Mouse (Mus musculus): Measurements from ENCODE around the gene Zfp207.
A peak's percentile ranks its signal among the peaks of the same experiment; 100 is the strongest.

The Zfp207 gene

DNA sequence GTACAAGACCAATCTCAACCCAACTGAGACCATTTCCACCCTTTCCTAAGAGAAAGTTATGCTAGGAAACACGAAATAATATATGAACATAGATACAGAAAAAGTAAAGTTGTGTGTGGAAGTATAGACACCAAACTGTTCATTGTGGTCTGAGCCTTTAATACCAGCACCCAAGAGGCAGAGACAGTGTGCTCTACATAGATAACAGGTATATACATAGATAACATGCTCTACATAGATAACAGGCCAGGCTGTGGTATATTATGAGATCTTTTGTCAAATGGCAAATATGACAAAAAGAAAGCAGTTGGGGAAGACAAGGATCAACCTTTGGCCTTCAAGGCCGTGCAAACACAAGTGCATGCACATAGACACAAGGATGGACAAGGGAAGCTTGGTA is 27.3 kb downstream of the Zfp207 start:
- no peak for DNase-seq (ENCODE audit: low read depth, low spot score)

DNA sequence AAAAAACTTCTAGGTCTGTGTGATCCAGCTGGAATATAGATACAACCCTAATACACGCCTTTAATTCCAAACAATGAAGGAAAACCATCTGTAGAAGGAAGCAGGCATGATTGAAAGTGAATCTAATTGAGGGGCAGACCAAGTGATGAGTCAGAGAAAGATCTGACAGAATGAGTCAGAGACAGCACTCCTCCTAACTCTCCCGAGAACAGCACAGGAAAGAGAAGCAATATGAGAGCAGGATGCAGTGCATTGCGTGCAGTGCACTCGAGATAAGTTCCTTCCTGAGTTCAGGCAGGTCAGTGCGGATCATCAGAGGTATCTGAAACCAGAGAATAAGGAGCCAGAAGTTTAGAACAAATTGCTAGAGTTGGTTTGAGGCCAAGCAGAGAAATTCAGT is 34.0 kb downstream of the Zfp207 start:
- DNase-seq (ENCODE audit: low read depth, low spot score) = no peak

DNA sequence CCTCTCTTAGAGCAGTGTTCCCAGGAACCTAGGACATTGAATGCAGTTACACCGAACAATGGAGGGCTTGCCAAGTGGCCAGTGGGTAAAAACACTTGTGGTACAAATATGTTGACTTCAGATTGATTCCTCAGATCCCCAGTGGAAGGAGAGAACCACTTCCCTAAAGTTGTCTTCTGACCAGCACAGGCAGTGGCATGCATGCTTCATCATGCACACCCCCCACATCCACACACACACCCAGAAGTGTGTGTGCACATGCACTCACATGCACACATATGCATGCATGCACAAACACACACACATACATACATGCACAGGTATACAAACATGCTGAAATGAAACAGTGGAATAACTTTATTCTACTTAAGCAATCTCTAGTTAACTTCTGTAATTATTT is 36.7 kb downstream of the Zfp207 start:
- DNase-seq (ENCODE audit: low read depth, low spot score) = no peak

DNA sequence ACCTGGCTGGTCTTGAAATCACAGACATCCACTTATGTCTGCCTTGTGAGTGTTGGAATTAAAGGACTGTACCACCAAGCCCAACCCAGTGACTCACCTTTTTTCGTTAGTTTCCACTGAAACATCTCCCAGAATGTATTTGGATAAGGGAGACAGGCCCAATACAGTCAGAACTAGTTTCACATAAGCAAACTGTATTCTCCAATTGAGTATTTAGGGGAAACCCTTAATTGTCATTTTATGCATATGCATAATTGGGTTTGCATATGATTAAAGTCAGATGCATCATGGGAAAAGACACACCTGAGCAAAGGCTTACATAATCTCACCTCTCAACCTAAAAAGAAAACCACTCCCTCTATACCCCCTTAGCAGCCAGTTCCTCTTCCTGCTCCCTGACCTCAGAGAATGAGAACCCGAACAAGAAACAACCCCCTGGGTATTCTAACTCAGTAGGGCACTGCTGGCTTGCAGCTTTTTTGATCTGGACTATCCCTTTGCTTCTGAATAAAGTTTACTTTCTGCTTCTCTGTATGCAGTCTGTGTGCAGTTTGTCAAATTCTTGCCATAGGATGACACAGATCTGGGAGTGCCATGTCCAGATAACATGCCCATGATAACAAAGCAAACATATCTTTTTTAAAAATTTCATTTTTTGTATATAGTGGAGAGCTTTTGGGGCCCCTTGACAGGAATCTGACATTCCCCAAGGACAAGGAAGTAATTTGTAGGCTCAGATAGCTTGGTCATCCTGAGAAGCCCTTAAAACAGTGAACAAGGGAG is 37.3 kb downstream of the Zfp207 start:
- DNase-seq (ENCODE audit: low read depth, low spot score) = no peak

DNA sequence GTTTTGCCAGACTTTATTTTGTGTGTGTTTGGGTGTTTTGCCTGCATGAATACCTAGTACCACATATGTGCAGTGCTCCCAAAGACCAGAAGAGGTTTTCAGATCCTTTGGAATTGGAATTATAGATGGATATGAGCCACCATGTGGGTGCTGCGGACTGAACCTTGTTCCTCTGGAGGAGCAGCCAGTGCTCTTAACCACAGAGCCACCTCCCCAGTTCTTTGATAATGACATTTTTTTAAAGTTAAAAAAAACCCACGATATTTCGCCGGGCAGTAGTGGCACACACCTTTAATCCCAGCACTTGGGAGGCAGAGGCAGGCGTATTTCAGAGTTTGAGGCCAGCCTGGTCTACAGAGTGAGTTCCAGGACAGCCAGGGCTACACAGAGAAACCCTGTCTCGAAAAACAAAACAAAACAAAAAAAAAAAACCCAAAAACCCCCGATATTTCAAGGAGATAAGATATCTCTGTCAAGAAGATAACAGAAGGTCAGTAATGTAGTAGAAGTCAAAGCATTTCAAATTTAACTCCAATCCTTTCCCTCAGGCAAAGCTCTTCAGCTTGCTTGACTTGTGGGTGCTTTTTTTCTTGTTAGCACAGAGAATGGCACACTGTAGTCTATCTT is 38.5 kb downstream of the Zfp207 start:
- no peak for DNase-seq (ENCODE audit: low read depth, low spot score)

DNA sequence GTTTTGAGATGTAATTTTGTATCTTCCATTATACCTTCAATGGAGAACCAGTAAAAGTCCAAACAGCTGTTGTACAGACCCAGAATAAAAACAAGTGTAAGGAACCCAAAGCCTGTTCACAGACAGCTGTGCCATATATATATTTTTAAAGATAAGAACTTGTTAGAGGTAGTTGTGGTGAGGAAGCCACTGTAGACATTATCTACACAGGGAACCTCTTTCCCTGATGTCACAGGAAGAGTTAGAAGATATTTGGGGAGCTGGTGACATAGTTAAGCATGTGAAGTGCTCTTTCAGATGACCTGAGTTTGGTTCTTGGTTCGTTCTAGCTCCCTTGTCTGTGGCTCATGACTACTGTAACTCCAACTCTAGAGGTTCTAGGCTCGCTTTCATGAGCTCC is 41.6 kb downstream of the Zfp207 start:
- no peak for DNase-seq (ENCODE audit: low read depth, low spot score)

DNA sequence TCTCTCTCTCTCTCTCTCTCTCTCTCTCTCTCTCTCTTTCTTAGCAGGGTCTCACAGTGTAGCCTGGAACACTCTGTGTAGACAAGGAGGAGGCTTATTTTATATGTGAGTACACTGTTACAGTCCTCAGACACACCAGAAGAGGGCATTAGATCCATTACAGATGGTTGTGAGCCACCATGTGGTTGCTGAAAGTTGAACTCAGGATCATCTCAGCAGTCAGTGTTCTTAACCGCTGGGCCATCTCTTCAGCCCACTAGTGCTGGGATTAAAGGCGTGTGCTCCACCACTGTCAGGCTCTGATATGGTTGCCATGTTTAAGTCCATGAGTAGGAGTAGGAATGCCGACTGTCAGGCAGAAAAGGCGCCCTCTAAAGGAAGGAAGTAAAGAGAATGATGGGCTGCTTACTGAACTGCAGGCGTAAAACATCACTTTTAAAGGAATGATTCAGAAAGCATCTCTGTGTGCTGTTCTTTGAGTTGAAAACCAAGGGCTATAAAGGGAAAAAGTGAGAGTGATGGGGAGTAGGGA is 42.2 kb downstream of the Zfp207 start:
- peak; percentile 58 for DNase-seq (ENCODE audit: low read depth, low spot score)

DNA sequence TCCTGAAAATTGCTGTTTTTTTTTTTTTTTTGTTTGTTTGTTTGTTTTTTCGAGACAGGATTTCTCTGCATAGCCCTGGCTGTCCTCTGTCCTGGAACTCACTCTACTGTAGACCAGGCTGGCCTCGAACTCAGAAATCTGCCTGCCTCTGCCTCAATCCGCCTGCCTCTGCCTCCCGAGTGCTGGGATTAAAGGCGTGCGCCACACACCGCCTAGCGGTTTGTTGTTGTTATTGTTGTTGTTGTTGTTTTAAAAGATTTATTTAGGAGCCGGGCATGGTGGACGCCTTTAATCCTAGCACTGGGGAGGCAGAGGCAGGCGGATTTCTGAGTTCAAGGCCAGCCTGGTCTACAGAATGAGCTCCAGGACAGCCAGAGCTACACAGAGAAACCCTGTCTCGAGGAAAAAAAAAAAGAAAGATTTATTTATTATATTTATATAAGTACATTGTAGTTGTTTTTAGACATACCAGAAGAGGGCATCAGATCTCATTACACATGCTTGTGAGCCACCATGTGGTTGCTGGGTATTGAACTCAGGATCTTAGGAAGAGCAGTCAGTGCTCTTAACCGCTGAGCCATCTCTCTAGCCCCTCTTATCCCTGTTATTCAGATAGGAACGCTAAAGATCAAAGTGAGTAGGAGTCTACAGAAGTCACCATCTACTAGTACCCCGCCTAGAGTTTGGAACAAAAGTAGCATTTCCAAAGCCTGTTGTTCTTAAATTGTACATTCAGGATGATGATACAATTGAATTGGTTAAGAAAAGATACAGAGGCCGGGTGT is 43.1 kb downstream of the Zfp207 start:
- DNase-seq (ENCODE audit: low read depth, low spot score) = peak; percentile 78

DNA sequence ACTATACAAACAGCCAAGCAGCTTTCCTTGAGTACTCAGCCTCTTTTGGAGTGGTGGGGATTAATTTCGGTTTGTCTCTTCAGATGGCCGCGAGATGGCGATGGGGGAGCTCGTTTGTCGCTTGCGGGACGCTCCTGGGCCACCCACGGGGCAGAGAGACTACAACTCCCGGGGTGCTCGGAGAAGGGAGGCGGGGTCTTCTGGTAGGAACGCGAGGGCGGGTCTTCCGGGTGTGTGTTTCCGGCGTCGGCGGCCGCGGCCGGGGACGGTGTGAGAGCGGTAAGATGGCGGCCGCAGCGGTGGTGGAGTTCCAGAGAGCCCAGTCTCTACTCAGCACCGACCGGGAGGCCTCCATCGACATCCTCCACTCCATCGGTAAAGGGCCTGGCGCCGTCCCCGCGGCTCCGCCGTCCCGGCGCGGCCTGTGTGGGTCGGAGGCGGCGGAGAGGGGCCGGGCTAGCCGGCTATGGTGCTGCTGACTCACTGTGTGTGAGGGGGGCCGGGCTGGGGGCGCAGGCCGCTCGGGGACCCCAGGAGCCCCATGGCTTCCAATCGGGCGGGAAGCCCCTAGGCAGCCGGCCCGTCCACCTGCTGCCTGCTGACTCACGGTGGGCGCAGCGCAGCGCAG is 45.4 kb downstream of the Zfp207 start, which contains the start of gene Psmd11:
TSS of gene Psmd11 (plus strand) at position 235 of the 628 bp plus-strand sequence.
- DNase-seq (ENCODE audit: low read depth, low spot score) = peak; percentile 97

DNA sequence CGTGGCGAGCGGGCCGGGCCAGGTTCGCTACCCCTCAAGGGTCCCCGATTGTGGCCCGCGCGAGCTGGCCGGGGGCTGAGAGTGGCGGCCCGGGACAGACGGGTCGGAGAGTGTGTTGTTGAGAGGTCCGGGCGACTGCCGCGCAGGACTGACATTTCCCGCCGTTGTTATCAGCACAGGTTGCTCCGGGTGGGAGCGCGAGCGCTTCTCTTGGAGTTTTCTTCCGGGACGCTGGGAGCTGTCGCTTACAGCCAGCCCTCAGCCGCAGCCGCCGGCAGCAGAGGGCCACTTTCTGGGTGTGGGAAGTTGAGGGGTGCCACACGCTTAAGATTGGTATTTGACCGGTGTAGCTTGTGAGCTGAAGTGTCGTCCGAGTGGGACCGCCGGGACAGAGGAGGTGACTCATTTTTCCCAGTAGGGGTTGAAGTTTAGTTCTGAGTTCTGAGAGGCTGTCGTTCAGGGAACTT is 46.0 kb downstream of the Zfp207 start:
- peak; percentile 38 for DNase-seq (ENCODE audit: low read depth, low spot score)

DNA sequence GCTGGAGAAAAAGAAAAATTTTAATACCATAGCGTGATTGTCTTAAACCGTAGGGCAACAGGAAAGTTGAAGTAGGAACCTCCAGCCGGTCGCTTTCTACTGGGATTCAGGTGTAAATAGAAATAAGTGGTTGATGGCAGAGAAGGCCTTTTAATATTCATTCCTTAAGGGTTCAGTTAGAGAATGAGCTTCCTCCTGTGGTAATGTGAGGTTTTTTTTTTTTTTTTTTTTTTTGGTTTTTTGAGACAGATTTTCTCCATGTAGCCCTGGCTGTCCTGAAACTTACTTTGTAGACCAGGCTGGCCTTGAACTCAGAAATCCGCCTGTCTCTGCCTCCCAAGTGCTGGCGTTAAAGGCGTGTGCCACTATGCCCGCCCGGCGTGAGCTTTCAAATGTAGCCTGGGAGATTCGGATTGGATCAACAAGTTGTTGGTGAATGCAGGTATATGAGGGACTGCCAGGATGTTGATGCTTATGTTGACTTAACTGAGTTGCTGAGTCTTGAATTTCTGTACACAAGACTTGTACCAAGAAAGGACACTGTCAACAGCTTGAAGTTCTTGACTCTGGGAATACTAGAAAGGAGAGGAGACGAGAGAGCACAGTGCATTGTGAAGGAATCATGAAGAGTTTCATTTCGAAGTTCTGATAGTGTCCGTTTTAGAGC is 46.6 kb downstream of the Zfp207 start:
- DNase-seq (ENCODE audit: low read depth, low spot score) = no peak

DNA sequence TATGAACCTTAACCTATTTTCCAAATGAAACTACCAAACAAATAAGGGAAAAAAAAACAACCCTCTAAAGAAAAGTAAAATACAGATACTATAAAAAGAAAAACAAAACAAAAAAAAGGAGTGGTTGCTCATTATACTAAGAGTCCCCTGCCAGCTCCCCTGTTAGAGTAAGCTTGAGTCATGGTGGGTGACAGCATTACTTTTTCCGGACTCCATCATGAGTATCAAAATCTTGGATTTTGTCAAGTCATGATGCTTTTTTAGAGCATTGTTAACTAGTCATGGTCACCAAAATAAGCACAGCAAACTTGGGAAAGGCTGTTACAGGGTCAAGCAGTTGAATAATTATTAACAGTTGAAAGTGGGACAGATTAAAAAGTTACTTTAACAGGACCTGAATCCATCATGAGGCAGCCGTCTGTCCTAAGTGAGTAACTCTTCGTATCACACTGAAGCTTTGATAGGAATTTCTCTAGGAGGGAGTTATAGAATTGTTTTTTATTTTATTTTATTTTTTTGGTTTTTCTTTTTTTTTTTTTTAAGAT is 47.4 kb downstream of the Zfp207 start:
- no peak for DNase-seq (ENCODE audit: low read depth, low spot score)

DNA sequence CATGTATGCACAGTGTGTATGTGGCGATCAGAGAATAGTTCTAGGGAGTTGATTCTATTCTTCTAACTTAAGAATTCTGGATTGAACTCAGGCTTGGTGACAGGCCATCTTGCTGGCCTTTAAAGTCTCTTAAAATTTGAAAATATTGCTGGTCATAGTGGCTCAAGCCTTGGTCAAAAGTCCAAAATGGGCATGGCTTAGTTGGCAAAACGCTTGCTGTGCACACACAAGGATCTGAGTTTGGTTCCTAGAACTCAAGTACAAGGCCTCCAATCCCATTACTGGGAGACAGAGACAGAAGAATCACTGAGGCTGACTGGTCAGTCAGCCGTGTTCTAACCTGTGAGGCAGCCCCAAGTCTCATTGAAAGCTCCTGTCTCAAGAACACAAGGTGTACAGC is 63.8 kb downstream of the Zfp207 start:
- no peak for DNase-seq (ENCODE audit: low read depth, low spot score)

DNA sequence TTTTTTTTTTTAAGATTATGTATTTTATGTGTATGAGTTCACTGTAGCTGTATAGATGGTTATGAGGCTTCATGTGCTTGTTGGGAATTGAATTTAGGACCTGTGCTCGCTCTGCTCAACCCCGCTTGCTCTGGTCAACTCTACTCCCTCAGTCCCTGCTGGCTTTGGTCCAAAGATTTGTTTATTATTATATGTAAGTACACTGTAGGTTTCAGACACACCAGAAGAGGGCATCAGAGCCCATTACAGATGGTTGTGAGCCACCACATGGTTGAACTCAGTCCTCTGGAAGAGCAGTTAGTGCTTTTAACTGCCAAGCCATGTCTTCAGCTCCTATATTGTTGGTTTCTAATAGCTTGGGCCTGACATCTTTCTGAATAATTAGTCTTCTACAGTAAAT is 66.8 kb downstream of the Zfp207 start:
- DNase-seq (ENCODE audit: low read depth, low spot score) = no peak

DNA sequence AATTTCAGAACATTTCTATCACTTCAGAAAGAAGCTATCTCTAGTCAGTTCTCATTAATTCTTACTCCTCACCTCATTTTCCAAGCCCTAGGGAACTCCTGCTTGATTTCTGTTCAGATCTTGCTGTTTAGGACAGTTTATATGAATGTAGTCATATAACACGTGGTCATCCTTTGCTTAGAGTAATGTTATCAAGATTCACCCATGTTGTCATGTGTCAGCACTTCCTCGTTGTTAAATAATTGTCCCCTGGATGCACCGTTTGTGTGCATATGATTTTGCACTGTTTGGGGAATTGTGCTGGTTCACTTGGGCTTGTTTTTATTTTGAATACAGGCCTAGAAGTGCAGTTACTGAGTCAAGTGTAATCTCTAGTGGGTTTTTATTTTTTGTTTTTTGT is 69.2 kb downstream of the Zfp207 start:
- DNase-seq (ENCODE audit: low read depth, low spot score) = no peak

DNA sequence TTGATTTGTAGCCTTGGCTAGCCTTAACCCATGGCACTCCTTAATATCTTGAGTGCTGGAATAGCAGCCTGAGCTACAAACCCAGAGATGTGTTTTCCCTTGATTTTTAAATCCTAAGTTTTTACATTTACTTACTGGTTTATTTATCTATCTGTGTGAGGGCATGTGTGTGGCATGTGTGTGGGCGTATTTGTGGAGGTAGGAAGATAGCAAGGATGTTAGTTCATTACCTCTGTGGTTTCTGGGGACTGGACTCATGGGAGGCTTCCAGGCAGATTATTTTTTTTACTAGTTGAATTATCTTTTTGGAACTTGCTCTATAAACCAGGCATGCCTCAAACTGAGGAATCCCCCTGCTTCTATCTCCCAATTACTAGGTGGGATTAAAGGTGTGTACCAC is 70.1 kb downstream of the Zfp207 start:
- no peak for DNase-seq (ENCODE audit: low read depth, low spot score)

Data from ES-CJ7 (cell line).